Comparison of ENCODE assay signal across 8 mouse cellular contexts in the genomic region with DNA sequence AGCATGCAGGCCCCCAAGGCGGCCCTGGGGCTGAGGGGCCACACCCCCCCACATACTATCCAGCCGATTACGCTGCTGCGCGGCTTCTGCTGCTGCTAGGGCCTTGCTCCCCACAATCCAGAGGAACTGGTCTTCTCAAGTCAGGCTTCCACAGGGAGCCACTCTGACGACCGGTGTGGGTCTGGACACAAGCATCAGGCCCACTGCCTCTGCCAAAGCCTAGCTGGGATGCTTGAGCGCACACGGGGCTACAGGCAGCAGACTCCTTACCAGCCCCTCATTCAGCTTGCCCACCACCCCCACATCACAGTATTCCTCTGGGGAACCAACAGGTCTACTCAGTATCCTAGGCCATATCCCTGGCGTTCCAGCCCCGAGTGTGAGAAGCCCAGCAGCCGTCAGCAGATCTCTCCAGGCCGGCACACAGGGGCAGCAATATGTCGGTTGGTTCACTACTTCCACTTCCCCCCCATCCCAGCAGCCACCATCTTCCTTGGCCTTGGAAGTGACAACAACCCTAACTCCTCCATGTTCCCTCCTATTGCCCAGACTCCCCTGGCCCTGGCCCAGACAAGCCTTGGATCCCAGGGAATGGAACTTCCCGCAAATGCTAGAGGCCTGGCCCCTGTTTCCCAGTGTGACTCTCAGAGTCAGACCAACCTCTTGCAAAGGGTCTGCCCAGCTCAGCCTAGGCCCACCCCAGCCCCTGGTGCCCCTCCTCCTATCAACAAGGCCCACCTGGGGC. TPM values are rescaled to one million over a fixed set of nuclear protein-coding genes. Genes with fewer than 3 reads are reported as not detected.
DNase-seq lines count a peak whose midpoint lies in the region; ATAC-seq and TF ChIP-seq lines count a peak whose summit lies in the region.

No protein-coding gene starts in this region.

- peak; percentile 52 for DNase-seq in embryo, embryonic 9.5 days (ENCODE audit: extremely low spot score)
- no peak for DNase-seq in embryo, embryonic 10.5 days (ENCODE audit: low spot score)
- peak; percentile 35 for DNase-seq in CD4-positive helper T cell, adult 2 months (ENCODE audit: low read depth, low spot score)
- no peak for DNase-seq in embryonic facial prominence, embryonic 14.5 days (ENCODE audit: low spot score)
- peak; percentile 55 for DNase-seq in hindbrain, embryonic 11.5 days (ENCODE audit: low spot score)
- DNase-seq in liver, adult 2 months (ENCODE audit: extremely low read depth, low read depth, low spot score): peak; percentile 27
- DNase-seq in naive thymus-derived CD4-positive, alpha-beta T cell, adult 2 months (ENCODE audit: low read depth): peak; percentile 33
- no peak for DNase-seq in urinary bladder, postnatal 25 days (ENCODE audit: low spot score)

- peak overlapping the region; percentile 91 for H3K9ac ChIP-seq in embryonic facial prominence, embryonic 14.5 days (ENCODE audit: low read depth, low read length)
- H3K9ac ChIP-seq in hindbrain, embryonic 11.5 days (ENCODE audit: low read depth, low read length): peak overlapping the region; percentile 94
- peak overlapping the region; percentile 93 for H3K9ac ChIP-seq in liver, adult 2 months (ENCODE audit: low read depth, low read length)

- no peaks in the 10 kb centered on the region for H3K27me3 ChIP-seq in embryonic facial prominence, embryonic 14.5 days (replicated peaks; ENCODE audit: control insufficient read depth, insufficient read depth, low read length)
- no peaks in the 10 kb centered on the region for H3K27me3 ChIP-seq in hindbrain, embryonic 11.5 days (ENCODE audit: control insufficient read depth, insufficient read depth, low read length)
- H3K27me3 ChIP-seq in liver, adult 2 months (ENCODE audit: control insufficient read depth, insufficient read depth, low read length): no peaks in the 10 kb centered on the region

- H3K9me3 ChIP-seq in embryonic facial prominence, embryonic 14.5 days (ENCODE audit: control insufficient read depth, low read length): no peaks in the 10 kb centered on the region
- no peaks in the 10 kb centered on the region for H3K9me3 ChIP-seq in hindbrain, embryonic 11.5 days (ENCODE audit: control insufficient read depth, low read length)

- ATAC-seq in embryonic facial prominence, embryonic 14.5 days (ENCODE audit: low read depth): no peak
- ATAC-seq in hindbrain, embryonic 11.5 days (ENCODE audit: low FRiP score): no peak

- peak overlapping the region; percentile 81 for H3K4me3 ChIP-seq in embryonic facial prominence, embryonic 14.5 days (ENCODE audit: low read depth, low read length)
- peak overlapping the region; percentile 91 for H3K4me3 ChIP-seq in hindbrain, embryonic 11.5 days (ENCODE audit: low read depth, low read length)
- H3K4me3 ChIP-seq in liver, adult 2 months (ENCODE audit: insufficient read depth, low read depth, low read length): peak overlapping the region; percentile 79

- H3K79me2 ChIP-seq in liver, adult 2 months (ENCODE audit: control insufficient read depth, insufficient read depth, low read length): peaks cover 46% of the 10 kb centered on the region

- WGBS in embryonic facial prominence, embryonic 14.5 days: 0% methylated on average over 15 of the region's 15 CpGs
- 0% methylated on average over 15 of the region's 15 CpGs for WGBS in hindbrain, embryonic 11.5 days
- 4% methylated on average over 15 of the region's 15 CpGs for WGBS in liver, adult 2 months

- H3K27ac ChIP-seq in embryonic facial prominence, embryonic 14.5 days (replicated peaks; ENCODE audit: low read depth, low read length): peak overlapping the region; percentile 92
- H3K27ac ChIP-seq in hindbrain, embryonic 11.5 days (ENCODE audit: low read depth, low read length): peak overlapping the region; percentile 99
- peak overlapping the region; percentile 45 for H3K27ac ChIP-seq in liver, adult 2 months (replicated peaks; ENCODE audit: insufficient read depth, low read depth, low read length)

- TF ChIP-seq POLR2A in liver, adult 2 months (IDR thresholded peaks at IDR 0.05; ENCODE audit: extremely low read depth, insufficient read depth, low read length): no peak

- peak overlapping the region; percentile 66 for H3K4me2 ChIP-seq in embryonic facial prominence, embryonic 14.5 days (ENCODE audit: low read depth, low read length)
- H3K4me2 ChIP-seq in hindbrain, embryonic 11.5 days (replicated peaks; ENCODE audit: low read depth, low read length): peak overlapping the region; percentile 87

- TF ChIP-seq CTCF in liver, adult 2 months (IDR thresholded peaks at IDR 0.05; ENCODE audit: low read depth, low read length): no peak

- H3K4me1 ChIP-seq in embryonic facial prominence, embryonic 14.5 days (ENCODE audit: control insufficient read depth, insufficient read depth, low read length): peaks cover 38% of the 10 kb centered on the region
- peaks cover 38% of the 10 kb centered on the region for H3K4me1 ChIP-seq in hindbrain, embryonic 11.5 days (replicated peaks; ENCODE audit: control insufficient read depth, insufficient read depth, low read length)
- H3K4me1 ChIP-seq in liver, adult 2 months (ENCODE audit: control insufficient read depth, insufficient read depth, low read length): peaks cover 14% of the 10 kb centered on the region; the same call in 1 of the 2 replicates

- H3K36me3 ChIP-seq in embryonic facial prominence, embryonic 14.5 days (ENCODE audit: control insufficient read depth, insufficient read depth, low read length): 0 out of 2 replicates have a peak, but pooled peaks cover 5% of the 10 kb centered on the region
- H3K36me3 ChIP-seq in hindbrain, embryonic 11.5 days (ENCODE audit: control insufficient read depth, insufficient read depth, low read length): no peaks in the 10 kb centered on the region
- no peaks in the 10 kb centered on the region for H3K36me3 ChIP-seq in liver, adult 2 months (ENCODE audit: control insufficient read depth, insufficient read depth, low read length)

RNA-seq across cellular contexts. Expression of gene Gnai2, which starts 1.3 kb away (rescaled TPM):
- polyA plus RNA-seq in embryonic facial prominence, embryonic 14.5 days (2014; fragmentation: Nextera tagmentation; extraction: Ambion mirVana): 380 and 416 TPM in 2 replicates
- 529 and 534 TPM in 2 replicates for polyA plus RNA-seq in hindbrain, embryonic 11.5 days (2014; fragmentation: Nextera tagmentation; extraction: Ambion mirVana)
- 31.6 and 44.8 TPM in 2 replicates for total RNA-seq in liver, adult 2 months (2014; rRNA removed)
- 117 and 122 TPM in 2 replicates for polyA plus RNA-seq in liver, adult 2 months (2012; rRNA removed)

RNA-seq across cellular contexts. Expression of gene Sema3b, which starts 24.8 kb away (rescaled TPM):
- 18.0 and 18.2 TPM in 2 replicates for polyA plus RNA-seq in embryonic facial prominence, embryonic 14.5 days (2014; fragmentation: Nextera tagmentation; extraction: Ambion mirVana)
- polyA plus RNA-seq in hindbrain, embryonic 11.5 days (2014; fragmentation: Nextera tagmentation; extraction: Ambion mirVana): 1.4 and 1.6 TPM in 2 replicates
- 0.13 and 0.37 TPM in 2 replicates for total RNA-seq in liver, adult 2 months (2014; rRNA removed)
- 0.68 and 0.83 TPM in 2 replicates for polyA plus RNA-seq in liver, adult 2 months (2012; rRNA removed)

RNA-seq across cellular contexts. Expression of gene Slc38a3, which starts 35.5 kb away (rescaled TPM):
- 7.0 and 7.8 TPM in 2 replicates for polyA plus RNA-seq in embryonic facial prominence, embryonic 14.5 days (2014; fragmentation: Nextera tagmentation; extraction: Ambion mirVana)
- polyA plus RNA-seq in hindbrain, embryonic 11.5 days (2014; fragmentation: Nextera tagmentation; extraction: Ambion mirVana): 8.0 and 9.8 TPM in 2 replicates
- 982 and 1,378 TPM in 2 replicates for total RNA-seq in liver, adult 2 months (2014; rRNA removed)
- polyA plus RNA-seq in liver, adult 2 months (2012; rRNA removed): 3,567 and 4,585 TPM in 2 replicates

RNA-seq across cellular contexts. Expression of gene Gnat1, which starts 45.7 kb away (rescaled TPM):
- polyA plus RNA-seq in embryonic facial prominence, embryonic 14.5 days (2014; fragmentation: Nextera tagmentation; extraction: Ambion mirVana): 0.79 and 1.5 TPM in 2 replicates
- 0.84 and 1.2 TPM in 2 replicates for polyA plus RNA-seq in hindbrain, embryonic 11.5 days (2014; fragmentation: Nextera tagmentation; extraction: Ambion mirVana)
- 3.2 and 6.3 TPM in 2 replicates for total RNA-seq in liver, adult 2 months (2014; rRNA removed)
- polyA plus RNA-seq in liver, adult 2 months (2012; rRNA removed): 5.5 and 7.1 TPM in 2 replicates

RNA-seq across cellular contexts. Expression of gene Ifrd2, which starts 46.4 kb away (rescaled TPM):
- 46.7 and 52.3 TPM in 2 replicates for polyA plus RNA-seq in embryonic facial prominence, embryonic 14.5 days (2014; fragmentation: Nextera tagmentation; extraction: Ambion mirVana)
- polyA plus RNA-seq in hindbrain, embryonic 11.5 days (2014; fragmentation: Nextera tagmentation; extraction: Ambion mirVana): 26.9 and 27.7 TPM in 2 replicates
- total RNA-seq in liver, adult 2 months (2014; rRNA removed): 21.5 and 32.2 TPM in 2 replicates
- 54.6 and 56.2 TPM in 2 replicates for polyA plus RNA-seq in liver, adult 2 months (2012; rRNA removed)

Comparison
In these comparisons a context has a peak if more than half of its experiments do, and no peak if none do; other contexts are left out.
1. DNase-seq: peak in embryo, embryonic 9.5 days (single experiment), CD4-positive helper T cell, adult 2 months (single experiment), hindbrain, embryonic 11.5 days (single experiment), liver, adult 2 months (single experiment) and naive thymus-derived CD4-positive, alpha-beta T cell, adult 2 months (single experiment); none in embryo, embryonic 10.5 days (single experiment), embryonic facial prominence, embryonic 14.5 days (single experiment) and urinary bladder, postnatal 25 days (single experiment).
2. H3K27ac ChIP-seq: peak in every context shown above with its lines; median percentile 99 in hindbrain, embryonic 11.5 days; 92 in embryonic facial prominence, embryonic 14.5 days; 45 in liver, adult 2 months.
3. RNA of gene Slc38a3, which starts 35.5 kb away (polyA plus RNA-seq): 3,567 to 4,585 TPM in liver, adult 2 months; 8.0 to 9.8 TPM in hindbrain, embryonic 11.5 days and 7.0 to 7.8 TPM in embryonic facial prominence, embryonic 14.5 days; every median in the first group is over 100 times any median in the second.
4. Peak in every context shown above with its lines, with median percentiles within 50 percentile points of each other: H3K4me3 ChIP-seq and H3K9ac ChIP-seq.